Mouse (Mus musculus): ENCODE measurements around the gene Sae1. TPM values are rescaled to one million over a fixed set of nuclear protein-coding genes. Genes with fewer than 3 reads are reported as not detected.

Sae1 gene
- total and polyA plus RNA-seq, 3 experiments, result 182 to 287 TPM; not detected in 1

- peak; percentile 73 for DNase-seq (ENCODE audit: low read depth, low spot score)
- peak overlapping the region; percentile 88 for H3K9ac ChIP-seq (ENCODE audit: control insufficient read depth, low read depth, low read length, poor library complexity, severe bottlenecking)
- H3K4me3 ChIP-seq (ENCODE audit: control insufficient read depth in 1 of 2, insufficient read depth in 1 of 2, low read depth in 2 of 2, low read length in 2 of 2), result peak overlapping the region; percentile 65 to 87
- peak overlapping the region; percentile 65 for H3K27ac ChIP-seq (ENCODE audit: control insufficient read depth, low read depth, low read length)
- peaks cover 14% of the 10 kb centered on the region for H3K79me2 ChIP-seq (ENCODE audit: control insufficient read depth, insufficient read depth, low read length, poor library complexity)
- peaks cover 4 to 15% of the 10 kb centered on the region in 2 experiments; a peak in 3 of 4 replicates for H3K4me1 ChIP-seq (ENCODE audit: control insufficient read depth in 1 of 2, insufficient read depth in 2 of 2, low read length in 2 of 2)
- H3K27me3 ChIP-seq (ENCODE audit: control insufficient read depth in 1 of 2, insufficient read depth in 2 of 2, low read length in 2 of 2), result no peaks in the 10 kb centered on the region
- TF ChIP-seq ZMIZ1 (IDR thresholded peaks at IDR 0.05; ENCODE audit: low read depth, low read length) (no peak), SMC3 (IDR thresholded peaks at IDR 0.05; ENCODE audit: low read depth, low read length) (no peak), CTCF (IDR thresholded peaks at IDR 0.05 in 2 of 3, conservative IDR thresholded peaks at IDR 0.05 in 1 of 3; ENCODE audit: control insufficient read depth in 1 of 3, insufficient read depth in 1 of 3, low read depth in 2 of 3, low read length in 3 of 3, poor library complexity in 1 of 3, severe bottlenecking in 1 of 3) (no peak), ETS1 (IDR thresholded peaks at IDR 0.05; ENCODE audit: low read depth, low read length) (no peak), ELF1 (IDR thresholded peaks at IDR 0.05; ENCODE audit: low read depth, low read length) (no peak), CHD2 (IDR thresholded peaks at IDR 0.05; ENCODE audit: low read length) (no peak), ZC3H11A (IDR thresholded peaks at IDR 0.05; ENCODE audit: low read depth, low read length) (no peak), RCOR1 (IDR thresholded peaks at IDR 0.05; ENCODE audit: low read depth, low read length) (no peak)
- no peaks in the 10 kb centered on the region for H3K9me3 ChIP-seq (replicated peaks; ENCODE audit: insufficient read depth, low read length)
- peaks cover 0 to 5% of the 10 kb centered on the region in 2 experiments; a peak in 2 of 4 replicates for H3K36me3 ChIP-seq (ENCODE audit: control insufficient read depth in 1 of 2, insufficient read depth in 2 of 2, low read length in 2 of 2)
These were observed 76.1 kb downstream of the Sae1 start for GRCm38 (mm10) chr7:16311453-16312004.

GRCm38 (mm10) chr7:16310521-16311452 lies 76.8 kb downstream of the Sae1 start:
- Histone ChIP-seq H3K36me3 (ENCODE audit: control insufficient read depth in 1 of 2, insufficient read depth in 2 of 2, low read length in 2 of 2) (peaks cover 0 to 5% of the 10 kb centered on the region in 2 experiments; a peak in 2 of 4 replicates), H3K79me2 (ENCODE audit: control insufficient read depth, insufficient read depth, low read length, poor library complexity) (peaks cover 14% of the 10 kb centered on the region), H3K4me1 (ENCODE audit: control insufficient read depth in 1 of 2, insufficient read depth in 2 of 2, low read length in 2 of 2) (peaks cover 4 to 15% of the 10 kb centered on the region in 2 experiments; a peak in 3 of 4 replicates), H3K27me3 (ENCODE audit: control insufficient read depth in 1 of 2, insufficient read depth in 2 of 2, low read length in 2 of 2) (no peaks in the 10 kb centered on the region), H3K27ac (ENCODE audit: control insufficient read depth, low read depth, low read length) (peak overlapping the region; percentile 65), H3K9ac (ENCODE audit: control insufficient read depth, low read depth, low read length, poor library complexity, severe bottlenecking) (peak overlapping the region; percentile 88), H3K4me3 (ENCODE audit: control insufficient read depth in 1 of 2, insufficient read depth in 1 of 2, low read depth in 2 of 2, low read length in 2 of 2) (peak overlapping the region; percentile 65 to 87), H3K9me3 (replicated peaks; ENCODE audit: insufficient read depth, low read length) (no peaks in the 10 kb centered on the region)
- DNase-seq (ENCODE audit: low read depth, low spot score), result peak; percentile 80
- TF ChIP-seq CHD2 (IDR thresholded peaks at IDR 0.05; ENCODE audit: low read length) (no peak), RCOR1 (IDR thresholded peaks at IDR 0.05; ENCODE audit: low read depth, low read length) (no peak), E2F4 (IDR thresholded peaks at IDR 0.05; ENCODE audit: borderline replicate concordance, low read depth, low read length) (no peak), CTCF (IDR thresholded peaks at IDR 0.05 in 2 of 3, conservative IDR thresholded peaks at IDR 0.05 in 1 of 3; ENCODE audit: control insufficient read depth in 1 of 3, insufficient read depth in 1 of 3, low read depth in 2 of 3, low read length in 3 of 3, poor library complexity in 1 of 3, severe bottlenecking in 1 of 3) (no peak), GABPA (IDR thresholded peaks at IDR 0.05; ENCODE audit: low read depth, low read length) (no peak), GATA1 (IDR thresholded peaks at IDR 0.05; ENCODE audit: low read depth, low read length) (no peak), MYB (IDR thresholded peaks at IDR 0.05; ENCODE audit: low read depth, low read length) (no peak), CHD1 (IDR thresholded peaks at IDR 0.05; ENCODE audit: low read depth, low read length) (no peak), USF1 (IDR thresholded peaks at IDR 0.05; ENCODE audit: low read depth, low read length) (peak; percentile 94), KAT2A (conservative IDR thresholded peaks at IDR 0.05; ENCODE audit: low read depth, low read length) (no peak), UBTF (IDR thresholded peaks at IDR 0.05; ENCODE audit: borderline replicate concordance, insufficient read depth, low read depth, low read length) (no peak), ZNF384 (IDR thresholded peaks at IDR 0.05; ENCODE audit: low read depth, low read length) (no peak), TCF12 (IDR thresholded peaks at IDR 0.05; ENCODE audit: low read depth, low read length) (no peak), NRF1 (IDR thresholded peaks at IDR 0.05; ENCODE audit: insufficient read depth, low read depth, low read length, poor library complexity, severe bottlenecking) (0 out of 2 replicates have a peak, but pooled peaks have one; percentile 22), SMC3 (IDR thresholded peaks at IDR 0.05; ENCODE audit: low read depth, low read length) (no peak), ZC3H11A (IDR thresholded peaks at IDR 0.05; ENCODE audit: low read depth, low read length) (no peak), POLR2AphosphoS2 (IDR thresholded peaks at IDR 0.05; ENCODE audit: low read length) (no peak), POLR2A (IDR thresholded peaks at IDR 0.05; ENCODE audit: control insufficient read depth in 1 of 2, insufficient read depth in 1 of 2, low read depth in 1 of 2, low read length in 2 of 2, poor library complexity in 1 of 2) (0 out of 4 replicates have a peak, but pooled peaks of 1 of the 2 experiments have one; percentile 33), MAFK (IDR thresholded peaks at IDR 0.05; ENCODE audit: borderline replicate concordance, low read depth, low read length) (no peak), JUND (IDR thresholded peaks at IDR 0.05; ENCODE audit: low read depth, low read length) (no peak), POLR2AphosphoS5 (IDR thresholded peaks at IDR 0.05; ENCODE audit: borderline replicate concordance, low read depth, low read length) (no peak), EP300 (IDR thresholded peaks at IDR 0.05; ENCODE audit: low read depth in 1 of 2, low read length in 2 of 2) (no peak), SIN3A (IDR thresholded peaks at IDR 0.05; ENCODE audit: low read length) (peak; percentile 93), RAD21 (IDR thresholded peaks at IDR 0.05; ENCODE audit: low read depth, low read length) (no peak), ETS1 (IDR thresholded peaks at IDR 0.05; ENCODE audit: low read depth, low read length) (0 out of 2 replicates have a peak, but pooled peaks have one; percentile 33)
